In genomic region chr11:73160811-73161200, GRCm38 (mm10) we compare ENCODE assay signal across 7 mouse cellular contexts. TPM values are rescaled to one million over a fixed set of nuclear protein-coding genes. Genes with fewer than 3 reads are reported as not detected.
DNase-seq lines count a peak whose midpoint lies in the region; ATAC-seq and TF ChIP-seq lines count a peak whose summit lies in the region.

No protein-coding gene starts in this region.

- H3K27me3 ChIP-seq in hindbrain, embryonic 16.5 days (replicated peaks; ENCODE audit: control insufficient read depth, insufficient read depth, low read length): peaks cover 8% of the 10 kb centered on the region; the same call in 1 of the 2 replicates
- H3K27me3 ChIP-seq in liver, embryonic 16.5 days (ENCODE audit: control insufficient read depth, insufficient read depth, low read depth, low read length): peaks cover 24% of the 10 kb centered on the region

- 0 out of 2 replicates have a peak, but pooled peaks have one; percentile 42 for ATAC-seq in hindbrain, embryonic 16.5 days
- ATAC-seq in liver, embryonic 16.5 days (ENCODE audit: low read depth): no peak

- DNase-seq in embryo, embryonic 10.5 days (ENCODE audit: low spot score): peak; percentile 31
- peak; percentile 89 for DNase-seq in gastrocnemius, adult 2 months
- peak; percentile 48 for DNase-seq in retina, postnatal 1 day
- no peak for DNase-seq in cerebellum, adult 11-12 months
- DNase-seq in layer of hippocampus, postnatal 25 days (ENCODE audit: extremely low spot score in 1 of 2, low spot score in 1 of 2): no peak

- H3K9me3 ChIP-seq in hindbrain, embryonic 16.5 days (ENCODE audit: control insufficient read depth, low read length): no peaks in the 10 kb centered on the region
- no peaks in the 10 kb centered on the region for H3K9me3 ChIP-seq in liver, embryonic 16.5 days (replicated peaks; ENCODE audit: control insufficient read depth, low read length)

- no peak overlapping the region for H3K9ac ChIP-seq in hindbrain, embryonic 16.5 days (ENCODE audit: low read depth, low read length)
- no peak overlapping the region for H3K9ac ChIP-seq in liver, embryonic 16.5 days (ENCODE audit: low read depth, low read length)

- peaks cover 7% of the 10 kb centered on the region for H3K4me1 ChIP-seq in hindbrain, embryonic 16.5 days (ENCODE audit: control insufficient read depth, insufficient read depth, low read depth, low read length)
- no peaks in the 10 kb centered on the region for H3K4me1 ChIP-seq in liver, embryonic 16.5 days (ENCODE audit: control insufficient read depth, low read depth, low read length)

- H3K4me2 ChIP-seq in hindbrain, embryonic 16.5 days (ENCODE audit: low read length): peak overlapping the region; percentile 72
- H3K4me2 ChIP-seq in liver, embryonic 16.5 days (ENCODE audit: low read depth, low read length): peak overlapping the region; percentile 65

- no peaks in the 10 kb centered on the region for H3K36me3 ChIP-seq in hindbrain, embryonic 16.5 days (ENCODE audit: control insufficient read depth, insufficient read depth, low read length)
- no peaks in the 10 kb centered on the region for H3K36me3 ChIP-seq in liver, embryonic 16.5 days (ENCODE audit: control insufficient read depth, insufficient read depth)

- TF ChIP-seq CTCF in gastrocnemius, adult 2 months (IDR thresholded peaks at IDR 0.05): peak; percentile 56

- 31% methylated on average over 6 of the region's 6 CpGs for WGBS in hindbrain, embryonic 16.5 days
- 33% methylated on average over 6 of the region's 6 CpGs for WGBS in liver, embryonic 16.5 days (ENCODE audit: insufficient replicate concordance)

- H3K27ac ChIP-seq in gastrocnemius, adult 2 months: peak overlapping the region; percentile 92
- no peak overlapping the region for H3K27ac ChIP-seq in hindbrain, embryonic 16.5 days (ENCODE audit: low read depth, low read length)
- H3K27ac ChIP-seq in liver, embryonic 16.5 days (ENCODE audit: low read length): no peak overlapping the region

- intact Hi-C loops in gastrocnemius, adult 2 months (cut with DNase I): loop anchor here (1.0 kb wide), 2 partner anchors 15 to 23 kb away; partner anchors contain the start of gene Haspin

- peak overlapping the region; percentile 82 for H3K4me3 ChIP-seq in gastrocnemius, adult 2 months
- H3K4me3 ChIP-seq in hindbrain, embryonic 16.5 days (ENCODE audit: low read length): peak overlapping the region; percentile 44
- peak overlapping the region; percentile 46; the same call in 1 of the 2 replicates for H3K4me3 ChIP-seq in liver, embryonic 16.5 days (ENCODE audit: low read depth, low read length)

RNA-seq across cellular contexts. Expression of gene P2rx5, which starts 0.6 kb away (rescaled TPM):
- total RNA-seq in gastrocnemius, adult 2 months (2021): 10 to 100 TPM in 1 of 2 experiments, 1 to 10 TPM in 1; 7.0 to 12.9 TPM
- polyA plus RNA-seq in hindbrain, embryonic 16.5 days (2015; fragmentation: Nextera tagmentation; extraction: Ambion mirVana): 0.39 and 0.60 TPM in 2 replicates
- polyA plus RNA-seq in liver, embryonic 16.5 days (2015; fragmentation: Nextera tagmentation; extraction: Ambion mirVana): 0.11 and 0.22 TPM in 2 replicates
- 1 to 10 TPM; 2.5 to 2.6 TPM for total RNA-seq in layer of hippocampus, postnatal 25 days (2021)

RNA-seq across cellular contexts. Expression of gene Emc6, which starts 16.0 kb away (rescaled TPM):
- 10 to 100 TPM; 82.6 to 93.4 TPM for total RNA-seq in gastrocnemius, adult 2 months (2021)
- 141 and 145 TPM in 2 replicates for polyA plus RNA-seq in hindbrain, embryonic 16.5 days (2015; fragmentation: Nextera tagmentation; extraction: Ambion mirVana)
- polyA plus RNA-seq in liver, embryonic 16.5 days (2015; fragmentation: Nextera tagmentation; extraction: Ambion mirVana): 69.5 and 72.1 TPM in 2 replicates
- total RNA-seq in layer of hippocampus, postnatal 25 days (2021): 10 to 100 TPM; 51.3 to 65.6 TPM

RNA-seq across cellular contexts. Expression of gene Tax1bp3, which starts 16.1 kb away (rescaled TPM):
- 10 to 100 TPM in 1 of 2 experiments, 1 to 10 TPM in 1; 6.5 to 13.9 TPM for total RNA-seq in gastrocnemius, adult 2 months (2021)
- polyA plus RNA-seq in hindbrain, embryonic 16.5 days (2015; fragmentation: Nextera tagmentation; extraction: Ambion mirVana): 120 and 129 TPM in 2 replicates
- 33.6 and 33.8 TPM in 2 replicates for polyA plus RNA-seq in liver, embryonic 16.5 days (2015; fragmentation: Nextera tagmentation; extraction: Ambion mirVana)
- total RNA-seq in layer of hippocampus, postnatal 25 days (2021): 10 to 100 TPM; 11.6 to 13.3 TPM

RNA-seq across cellular contexts. Expression of gene Haspin, which starts 22.7 kb away (rescaled TPM):
- under 1 TPM in 1 of 2 experiments, not detected in 1; 0.08 TPM for total RNA-seq in gastrocnemius, adult 2 months (2021)
- polyA plus RNA-seq in hindbrain, embryonic 16.5 days (2015; fragmentation: Nextera tagmentation; extraction: Ambion mirVana): 2.5 and 3.3 TPM in 2 replicates
- polyA plus RNA-seq in liver, embryonic 16.5 days (2015; fragmentation: Nextera tagmentation; extraction: Ambion mirVana): 10.6 and 11.1 TPM in 2 replicates
- total RNA-seq in layer of hippocampus, postnatal 25 days (2021): under 1 TPM; 0.30 to 0.33 TPM

RNA-seq across cellular contexts. Expression of gene Ctns, which starts 38.0 kb away (rescaled TPM):
- 1 to 10 TPM; 5.7 to 7.8 TPM for total RNA-seq in gastrocnemius, adult 2 months (2021)
- polyA plus RNA-seq in hindbrain, embryonic 16.5 days (2015; fragmentation: Nextera tagmentation; extraction: Ambion mirVana): 17.4 and 21.5 TPM in 2 replicates
- 8.0 and 8.6 TPM in 2 replicates for polyA plus RNA-seq in liver, embryonic 16.5 days (2015; fragmentation: Nextera tagmentation; extraction: Ambion mirVana)
- total RNA-seq in layer of hippocampus, postnatal 25 days (2021): 10 to 100 TPM; 16.5 to 23.0 TPM

Comparison
In these comparisons a context has a peak if more than half of its experiments do, and no peak if none do; other contexts are left out.
1. DNase-seq: peak in embryo, embryonic 10.5 days (single experiment), gastrocnemius, adult 2 months (single experiment) and retina, postnatal 1 day (single experiment); none in cerebellum, adult 11-12 months (single experiment) and layer of hippocampus, postnatal 25 days (0 of 2).
2. Peak in every context shown above with its lines, with median percentiles within 50 percentile points of each other: H3K4me3 ChIP-seq.